Mouse (Mus musculus): ENCODE data around the gene Itga10. TPM values are rescaled to one million over a fixed set of nuclear protein-coding genes. Genes with fewer than 3 reads are reported as not detected.

Itga10 gene
- total RNA-seq, 2 experiments from 2014 or later: 2.4 TPM

Other genes with a start within 250 kb of the Itga10 start
- not detected for gene BC107364, start 193.3 kb upstream of the Itga10 start, total RNA-seq (2021)
- 10 to 100 TPM in 1 of 2 experiments, 1 to 10 TPM in 1; 3.9 to 11.2 TPM for gene Hfe2, start 120.4 kb upstream of the Itga10 start, total RNA-seq (2021)
- 100 to 1,000 TPM; 980 to 992 TPM for gene Txnip, start 87.6 kb upstream of the Itga10 start, total RNA-seq (2021)
- not detected for gene Gm16253, start 68.6 kb upstream of the Itga10 start, total RNA-seq (2021)
- gene Polr3gl, start 51.4 kb upstream of the Itga10 start, total RNA-seq (2021): 10 to 100 TPM; 37.6 to 37.8 TPM
- 1 to 10 TPM in 1 of 2 experiments, under 1 TPM in 1; 0.59 to 1.5 TPM for gene Ankrd34a, start 48.9 kb upstream of the Itga10 start, total RNA-seq (2021)
- 10 to 100 TPM; 66.3 to 69.1 TPM for gene Lix1l, start 44.4 kb upstream of the Itga10 start, total RNA-seq (2021)
- 10 to 100 TPM; 84.0 to 93.4 TPM for gene Rbm8a, start 15.7 kb upstream of the Itga10 start, total RNA-seq (2021)
- gene Pex11b, start 10.2 kb upstream of the Itga10 start, total RNA-seq (2021): 10 to 100 TPM; 53.7 to 61.7 TPM
- under 1 TPM; 0.23 to 0.25 TPM for gene Gm42957, start 10.1 kb upstream of the Itga10 start, total RNA-seq (2021)
- gene Ankrd35, start 24.5 kb downstream of the Itga10 start, total RNA-seq (2021): 1 to 10 TPM; 2.7 to 3.3 TPM
- 10 to 100 TPM; 50.1 to 55.1 TPM for gene Pias3, start 50.8 kb downstream of the Itga10 start, total RNA-seq (2021)
- 1 to 10 TPM; 2.7 to 3.6 TPM for gene Nudt17, start 63.0 kb downstream of the Itga10 start, total RNA-seq (2021)
- 10 to 100 TPM; 39.5 to 43.4 TPM for gene Polr3c, start 82.0 kb downstream of the Itga10 start, total RNA-seq (2021)
- gene Rnf115, start 82.1 kb downstream of the Itga10 start, total RNA-seq (2021): 10 to 100 TPM; 37.0 to 39.7 TPM
- gene Pdzk1, start 183.7 kb downstream of the Itga10 start, total RNA-seq (2021): 10 to 100 TPM in 1 of 2 experiments, 1 to 10 TPM in 1; 7.2 to 40.4 TPM
- under 1 TPM in 1 of 2 experiments, not detected in 1; 0.48 TPM for gene Cd160, start 183.8 kb downstream of the Itga10 start, total RNA-seq (2021)

All from adrenal gland, postnatal 4 days (tissue).